ENCODE assay signal across 8 mouse cellular contexts in genomic region chr7:35686216-35686615, GRCm38 (mm10). TPM values are rescaled to one million over a fixed set of nuclear protein-coding genes. Genes with fewer than 3 reads are reported as not detected.
DNase-seq lines count a peak whose midpoint lies in the region; ATAC-seq lines count a peak whose summit lies in the region.
"Had no signal": no experiment of that assay in that cellular context is flagged by ENCODE, and none has a peak within 500 bp of the region (broad histone marks: within the 10 kb centered on the region; RNA-seq: fewer than 3 reads in every experiment).

No protein-coding gene starts in this region.

- H3K4me2 ChIP-seq in kidney, embryonic 16.5 days (replicated peaks; ENCODE audit: low read depth, low read length), result peak overlapping the region; percentile 46; the same call in 1 of the 2 replicates
- H3K4me2 ChIP-seq in embryonic facial prominence, embryonic 14.5 days (ENCODE audit: low read depth, low read length), result peak overlapping the region; percentile 21; the same call in 1 of the 2 replicates

- intact Hi-C loops in gastrocnemius, postnatal 36 days (cut with DNase I), result loop anchor here (10.0 kb wide), 1 partner anchor 179 kb away; no protein-coding TSS in a partner anchor

- no peaks in the 10 kb centered on the region for H3K27me3 ChIP-seq in kidney, embryonic 16.5 days (ENCODE audit: insufficient read depth, low read length)
- no peaks in the 10 kb centered on the region for H3K27me3 ChIP-seq in embryonic facial prominence, embryonic 14.5 days (replicated peaks; ENCODE audit: control insufficient read depth, insufficient read depth, low read length)

- WGBS in kidney, embryonic 16.5 days, result 34% methylated on average over 11 of the region's 11 CpGs
- 36% methylated on average over 11 of the region's 11 CpGs for WGBS in embryonic facial prominence, embryonic 14.5 days

- peaks cover 29% of the 10 kb centered on the region for H3K4me1 ChIP-seq in kidney, embryonic 16.5 days (ENCODE audit: insufficient read depth, low read length)
- H3K4me1 ChIP-seq in embryonic facial prominence, embryonic 14.5 days (ENCODE audit: control insufficient read depth, insufficient read depth, low read length), result peaks cover 13% of the 10 kb centered on the region

- no peak overlapping the region for H3K9ac ChIP-seq in kidney, embryonic 16.5 days (replicated peaks; ENCODE audit: low read length)
- H3K9ac ChIP-seq in embryonic facial prominence, embryonic 14.5 days (ENCODE audit: low read depth, low read length), result no peak overlapping the region

- H3K36me3 ChIP-seq in kidney, embryonic 16.5 days (ENCODE audit: insufficient read depth, low read length), result 0 out of 2 replicates have a peak, but pooled peaks cover 4% of the 10 kb centered on the region
- H3K36me3 ChIP-seq in embryonic facial prominence, embryonic 14.5 days (ENCODE audit: control insufficient read depth, insufficient read depth, low read length), result peaks cover 15% of the 10 kb centered on the region; the same call in 1 of the 2 replicates

- no peaks in the 10 kb centered on the region for H3K9me3 ChIP-seq in kidney, embryonic 16.5 days (ENCODE audit: low read length)
- peaks cover 4% of the 10 kb centered on the region; the same call in 1 of the 2 replicates for H3K9me3 ChIP-seq in embryonic facial prominence, embryonic 14.5 days (ENCODE audit: control insufficient read depth, low read length)

- no peak for DNase-seq in kidney, postnatal 14 days
- DNase-seq in embryonic facial prominence, embryonic 14.5 days (ENCODE audit: low spot score), result peak; percentile 50
- peak; percentile 17 to 23 for DNase-seq in gastrocnemius, postnatal 36 days
- peak; percentile 7 for DNase-seq in lung, postnatal 14 days
- no peak for DNase-seq in cerebellum, postnatal 36 days
- no peak for DNase-seq in natural killer cell, adult 2 months (ENCODE audit: low spot score in 2 of 2)

- ATAC-seq in kidney, embryonic 16.5 days (ENCODE audit: low FRiP score, low TSS enrichment), result peak; percentile 65; the same call in 1 of the 2 replicates
- ATAC-seq in embryonic facial prominence, embryonic 14.5 days (ENCODE audit: low read depth), result peak; percentile 70

- H3K27ac ChIP-seq in kidney, embryonic 16.5 days (ENCODE audit: low read length), result peak overlapping the region; percentile 16; the same call in 1 of the 2 replicates
- peak overlapping the region; percentile 41 for H3K27ac ChIP-seq in embryonic facial prominence, embryonic 14.5 days (replicated peaks; ENCODE audit: low read depth, low read length)
- H3K27ac ChIP-seq: layer of hippocampus, adult 2 months had no signal

- no peak overlapping the region for H3K4me3 ChIP-seq in kidney, embryonic 16.5 days (ENCODE audit: low read length)
- no peak overlapping the region for H3K4me3 ChIP-seq in embryonic facial prominence, embryonic 14.5 days (ENCODE audit: low read depth, low read length)

RNA-seq across cellular contexts. Expression of gene Pdcd5, which starts 38.9 kb away (rescaled TPM):
- polyA plus RNA-seq in kidney, embryonic 16.5 days (2015; fragmentation: Nextera tagmentation; extraction: Ambion mirVana), result 215 and 233 TPM in 2 replicates
- 272 and 275 TPM in 2 replicates for polyA plus RNA-seq in embryonic facial prominence, embryonic 14.5 days (2014; fragmentation: Nextera tagmentation; extraction: Ambion mirVana)
- total RNA-seq in gastrocnemius, postnatal 36 days (2021), result 100 to 1,000 TPM; 102 to 126 TPM

Comparison
In these comparisons a context has a peak if more than half of its experiments do, and no peak if none do; other contexts are left out.
1. DNase-seq: peak in embryonic facial prominence, embryonic 14.5 days (single experiment), gastrocnemius, postnatal 36 days (2 of 2) and lung, postnatal 14 days (single experiment); none in kidney, postnatal 14 days (single experiment), cerebellum, postnatal 36 days (0 of 2) and natural killer cell, adult 2 months (0 of 2).